Mouse (Mus musculus): ENCODE measurements around the gene Kitl. TPM values are rescaled to one million over a fixed set of nuclear protein-coding genes. Genes with fewer than 3 reads are reported as not detected.

Gene Kitl
- polyA plus RNA-seq, 1 experiment from 2014 or later: 7.2 TPM

DNA sequence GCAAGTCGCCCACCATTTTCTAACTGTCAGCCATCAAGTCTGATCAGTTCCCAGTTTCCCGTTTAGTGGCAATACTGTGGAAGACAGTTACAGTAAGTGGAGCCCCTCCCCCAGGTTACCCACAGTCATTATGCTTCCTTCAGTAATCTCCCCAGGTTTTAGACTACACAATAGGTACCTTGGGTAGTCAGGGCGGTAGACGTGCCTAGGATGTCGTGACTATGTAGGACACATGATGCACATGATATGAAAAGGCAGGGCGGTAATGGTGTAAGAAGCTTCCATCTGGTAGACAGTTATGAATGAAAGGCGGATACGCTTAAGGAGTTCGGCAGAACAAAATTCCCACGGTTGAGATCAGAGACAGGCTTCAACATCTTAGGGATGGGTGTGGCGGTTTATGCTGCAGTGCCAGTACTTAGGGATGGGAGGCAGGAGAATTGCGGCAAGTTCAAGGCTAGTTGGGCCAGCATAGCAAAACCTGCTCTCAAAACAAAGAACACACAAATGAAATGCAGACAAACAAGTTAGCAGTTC is 15.6 kb downstream of the Kitl start:
- 59% methylated on average over 12 of the region's 12 CpGs for WGBS (ENCODE audit: insufficient replicate concordance)
- peak overlapping the region; percentile 37 for H3K4me2 ChIP-seq
- no peaks in the 10 kb centered on the region for H3K9me3 ChIP-seq (replicated peaks)
- H3K27ac ChIP-seq (replicated peaks): no peak overlapping the region
- no peak overlapping the region for H3K9ac ChIP-seq
- H3K36me3 ChIP-seq (replicated peaks): no peaks in the 10 kb centered on the region
- H3K4me3 ChIP-seq (replicated peaks): no peak overlapping the region
- no peaks in the 10 kb centered on the region for H3K27me3 ChIP-seq
- H3K4me1 ChIP-seq (replicated peaks): peaks cover 10% of the 10 kb centered on the region; the same call in 1 of the 2 replicates
- ATAC-seq (ENCODE audit: insufficient read depth): no peak

DNA sequence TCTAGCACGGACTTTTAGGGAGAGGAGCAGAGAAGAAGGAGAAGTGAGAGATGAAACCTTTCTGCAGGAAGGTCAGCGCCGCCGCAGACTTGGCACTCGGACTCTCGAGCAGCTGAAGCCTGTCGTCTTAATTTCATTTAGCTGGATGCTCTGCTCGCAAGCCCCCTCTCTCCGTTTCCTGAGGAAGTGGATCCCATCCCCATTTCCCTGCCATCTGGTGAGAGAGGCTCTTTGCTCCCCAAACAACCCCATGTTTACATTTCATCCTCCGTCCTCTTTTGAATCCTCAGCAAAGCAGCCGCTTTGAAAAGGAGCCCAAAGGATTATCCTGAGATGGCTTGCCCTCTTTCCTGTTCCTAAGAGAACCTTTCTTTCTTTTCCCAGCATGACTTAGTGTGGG is 16.2 kb downstream of the Kitl start:
- no peak for ATAC-seq (ENCODE audit: insufficient read depth)

DNA sequence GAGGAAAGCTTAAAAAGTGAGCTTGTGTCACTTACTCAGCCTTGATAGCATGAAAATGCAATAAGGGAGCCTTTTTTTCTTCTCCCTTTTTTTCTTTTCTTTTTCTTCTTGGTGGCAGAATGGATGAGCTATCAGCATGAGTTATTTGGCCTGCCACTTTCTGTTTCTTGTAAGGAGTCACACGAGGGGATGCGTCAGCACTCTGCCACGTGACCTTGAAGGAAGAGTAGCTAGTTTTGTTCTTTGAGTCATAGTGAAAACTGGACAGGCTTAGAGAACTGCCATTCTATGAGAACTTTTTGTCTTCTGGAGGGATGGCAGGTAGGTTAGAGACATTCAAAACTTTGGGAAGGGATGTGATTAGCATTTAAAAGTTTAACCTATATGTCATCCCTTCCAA is 17.1 kb downstream of the Kitl start:
- Histone ChIP-seq H3K27ac (replicated peaks) (no peak overlapping the region), H3K27me3 (no peaks in the 10 kb centered on the region), H3K4me1 (replicated peaks) (peaks cover 9% of the 10 kb centered on the region; the same call in 1 of the 2 replicates), H3K9ac (no peak overlapping the region), H3K4me2 (no peak overlapping the region), H3K9me3 (replicated peaks) (no peaks in the 10 kb centered on the region), H3K4me3 (replicated peaks) (no peak overlapping the region), H3K36me3 (replicated peaks) (no peaks in the 10 kb centered on the region)
- ATAC-seq (ENCODE audit: insufficient read depth): no peak
- 46% methylated on average over 3 of the region's 3 CpGs for WGBS (ENCODE audit: insufficient replicate concordance)

More for the DNA sequence above, 16.2 kb downstream of the Kitl start:
- peak overlapping the region; percentile 37 for H3K4me2 ChIP-seq
- no peak overlapping the region for H3K4me3 ChIP-seq (replicated peaks)
- no peaks in the 10 kb centered on the region for H3K9me3 ChIP-seq (replicated peaks)
- no peaks in the 10 kb centered on the region for H3K27me3 ChIP-seq
- no peak overlapping the region for H3K9ac ChIP-seq
- WGBS (ENCODE audit: insufficient replicate concordance): 8% methylated on average over 11 of the region's 11 CpGs
- H3K27ac ChIP-seq (replicated peaks): no peak overlapping the region
- peaks cover 9% of the 10 kb centered on the region; the same call in 1 of the 2 replicates for H3K4me1 ChIP-seq (replicated peaks)
- no peaks in the 10 kb centered on the region for H3K36me3 ChIP-seq (replicated peaks)

DNA sequence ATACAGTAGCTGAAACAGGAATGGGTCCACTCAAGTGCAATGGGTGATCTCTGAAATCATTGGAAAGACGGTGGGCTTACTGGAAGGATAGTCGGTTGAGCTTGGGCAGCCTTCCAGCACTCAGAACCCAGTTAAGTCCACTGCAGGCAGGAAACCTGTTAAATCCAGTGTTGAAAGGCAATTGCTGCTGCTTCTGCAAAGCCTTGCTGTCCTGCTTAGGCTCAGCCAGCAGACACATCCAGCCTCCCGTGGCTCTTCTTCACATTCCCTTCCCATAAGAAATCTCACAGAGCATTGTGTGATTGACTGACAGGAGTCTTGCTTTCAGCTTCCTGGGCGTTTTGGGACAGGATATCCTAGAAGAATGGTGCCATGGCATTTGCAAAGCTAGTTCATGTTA is 20.6 kb downstream of the Kitl start:
- Histone ChIP-seq H3K27ac (replicated peaks) (no peak overlapping the region), H3K9me3 (replicated peaks) (no peaks in the 10 kb centered on the region), H3K36me3 (replicated peaks) (no peaks in the 10 kb centered on the region), H3K4me3 (replicated peaks) (no peak overlapping the region), H3K4me1 (replicated peaks) (peaks cover 4% of the 10 kb centered on the region; the same call in 1 of the 2 replicates), H3K9ac (no peak overlapping the region), H3K4me2 (no peak overlapping the region), H3K27me3 (no peaks in the 10 kb centered on the region)
- no peak for ATAC-seq (ENCODE audit: insufficient read depth)
- 56% methylated on average over 4 of the region's 4 CpGs for WGBS (ENCODE audit: insufficient replicate concordance)

DNA sequence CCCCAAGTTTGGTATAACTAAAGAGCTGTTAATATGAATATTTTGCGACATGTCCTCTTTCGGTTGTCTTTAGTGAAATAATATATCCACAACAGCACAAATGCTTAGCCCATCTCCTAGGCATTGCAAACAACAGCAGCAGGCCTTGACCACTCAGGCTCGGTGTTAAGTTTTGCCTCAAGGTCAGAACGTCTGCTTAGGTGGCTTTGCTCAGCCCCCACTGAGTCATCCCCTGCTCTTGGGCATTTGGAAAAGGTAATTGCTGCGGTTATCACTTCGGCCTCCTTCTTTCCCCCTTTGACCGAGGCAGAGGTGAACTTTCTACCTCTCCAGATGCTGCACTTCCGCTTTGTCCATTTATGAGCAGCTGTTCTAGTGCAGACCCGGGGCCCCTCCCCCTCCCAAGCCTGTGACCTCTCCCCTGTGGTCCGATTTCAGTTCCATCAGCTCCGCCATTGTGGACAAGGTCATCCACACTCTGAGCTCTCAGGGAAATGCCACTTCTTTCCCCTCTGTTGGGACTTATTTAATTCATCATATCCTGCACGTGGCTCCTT is 23.0 kb downstream of the Kitl start:
- Histone ChIP-seq H3K27ac (replicated peaks) (peak overlapping the region; percentile 62), H3K4me3 (replicated peaks) (no peak overlapping the region), H3K4me2 (0 out of 2 replicates have a peak overlapping the region, but pooled peaks have one; percentile 7), H3K9ac (no peak overlapping the region), H3K27me3 (no peaks in the 10 kb centered on the region), H3K9me3 (replicated peaks) (no peaks in the 10 kb centered on the region), H3K36me3 (replicated peaks) (no peaks in the 10 kb centered on the region), H3K4me1 (replicated peaks) (no peaks in the 10 kb centered on the region; the same call in 1 of the 2 replicates)
- no peak for ATAC-seq (ENCODE audit: insufficient read depth)
- WGBS (ENCODE audit: insufficient replicate concordance): 52% methylated on average over 12 of the region's 12 CpGs

DNA sequence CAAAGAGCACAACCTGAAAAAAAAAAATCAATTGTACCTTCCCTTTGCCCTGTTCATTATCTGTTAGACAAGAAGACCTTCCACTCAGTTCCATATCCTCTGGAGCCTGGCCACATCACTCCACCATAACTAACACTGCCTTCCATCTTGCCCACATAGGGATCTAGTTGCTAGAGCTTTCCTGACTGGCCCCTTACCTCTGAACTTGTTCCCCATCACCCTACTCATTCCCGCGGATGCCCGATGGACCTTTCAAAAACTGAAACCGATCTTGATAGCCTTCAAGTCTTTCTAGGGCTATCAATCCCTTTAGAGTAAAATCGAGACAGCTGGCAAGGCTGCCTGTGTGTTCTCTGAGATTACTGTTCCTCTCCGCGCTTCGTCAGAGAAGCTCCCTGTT is 23.6 kb downstream of the Kitl start:
- H3K9me3 ChIP-seq (replicated peaks): no peaks in the 10 kb centered on the region
- WGBS (ENCODE audit: insufficient replicate concordance): 70% methylated on average over 8 of the region's 8 CpGs
- peaks cover 4% of the 10 kb centered on the region; the same call in 1 of the 2 replicates for H3K4me1 ChIP-seq (replicated peaks)
- H3K27me3 ChIP-seq: no peaks in the 10 kb centered on the region
- peak overlapping the region; percentile 62 for H3K27ac ChIP-seq (replicated peaks)
- ATAC-seq (ENCODE audit: insufficient read depth): no peak
- no peak overlapping the region for H3K9ac ChIP-seq
- H3K36me3 ChIP-seq (replicated peaks): no peaks in the 10 kb centered on the region
- no peak overlapping the region for H3K4me2 ChIP-seq
- H3K4me3 ChIP-seq (replicated peaks): no peak overlapping the region

DNA sequence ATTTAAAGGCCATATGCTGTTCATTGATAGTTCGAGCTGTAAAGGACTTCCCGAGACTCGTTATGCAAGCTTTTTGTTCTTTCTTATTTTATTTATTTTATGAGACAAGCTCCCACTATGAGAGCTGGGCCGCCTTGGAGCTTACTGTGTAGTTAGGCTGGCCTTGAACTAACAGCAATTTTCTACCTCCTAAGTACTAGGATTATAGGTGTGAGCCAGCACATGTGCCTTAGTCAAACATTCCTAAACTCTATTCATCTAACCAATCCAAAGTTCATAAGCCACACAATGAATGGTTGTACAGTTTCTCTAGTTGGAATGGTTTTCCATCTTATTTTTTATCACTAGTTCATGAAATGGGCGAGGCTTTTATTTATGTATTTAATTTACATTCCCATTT is 28.3 kb downstream of the Kitl start:
- H3K27me3 ChIP-seq: no peaks in the 10 kb centered on the region
- 58% methylated on average over 5 of the region's 5 CpGs for WGBS (ENCODE audit: insufficient replicate concordance)
- no peak for ATAC-seq (ENCODE audit: insufficient read depth)
- no peaks in the 10 kb centered on the region for H3K36me3 ChIP-seq (replicated peaks)
- peaks cover 4% of the 10 kb centered on the region; the same call in 1 of the 2 replicates for H3K4me1 ChIP-seq (replicated peaks)
- no peaks in the 10 kb centered on the region for H3K9me3 ChIP-seq (replicated peaks)
- H3K9ac ChIP-seq: no peak overlapping the region
- no peak overlapping the region for H3K4me2 ChIP-seq
- no peak overlapping the region for H3K4me3 ChIP-seq (replicated peaks)
- no peak overlapping the region for H3K27ac ChIP-seq (replicated peaks)

DNA sequence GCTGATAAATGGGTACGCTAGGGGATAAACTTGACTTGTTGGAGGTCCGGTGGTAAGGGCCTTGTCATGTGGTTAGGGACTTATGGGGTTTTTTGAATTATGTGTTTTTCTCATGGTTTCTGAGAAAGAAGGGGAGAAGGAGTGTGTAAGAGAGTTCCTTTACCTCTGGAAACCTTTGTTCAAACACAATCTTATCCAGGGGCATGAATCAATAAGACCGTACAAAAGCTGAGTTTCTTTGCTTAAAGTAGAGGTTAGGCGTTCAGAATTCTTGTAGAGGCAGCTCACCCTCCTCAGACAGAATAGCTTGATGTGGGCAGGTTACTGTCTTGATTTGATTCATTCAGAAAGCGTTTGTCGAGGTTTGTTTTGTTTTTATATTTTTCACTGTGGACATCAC is 28.7 kb downstream of the Kitl start:
- Histone ChIP-seq H3K36me3 (replicated peaks) (no peaks in the 10 kb centered on the region), H3K9me3 (replicated peaks) (no peaks in the 10 kb centered on the region), H3K9ac (no peak overlapping the region), H3K4me2 (no peak overlapping the region), H3K4me3 (replicated peaks) (no peak overlapping the region), H3K27ac (replicated peaks) (no peak overlapping the region), H3K4me1 (replicated peaks) (peaks cover 4% of the 10 kb centered on the region; the same call in 1 of the 2 replicates), H3K27me3 (no peaks in the 10 kb centered on the region)
- 64% methylated on average over 6 of the region's 6 CpGs for WGBS (ENCODE audit: insufficient replicate concordance)
- ATAC-seq (ENCODE audit: insufficient read depth): no peak

DNA sequence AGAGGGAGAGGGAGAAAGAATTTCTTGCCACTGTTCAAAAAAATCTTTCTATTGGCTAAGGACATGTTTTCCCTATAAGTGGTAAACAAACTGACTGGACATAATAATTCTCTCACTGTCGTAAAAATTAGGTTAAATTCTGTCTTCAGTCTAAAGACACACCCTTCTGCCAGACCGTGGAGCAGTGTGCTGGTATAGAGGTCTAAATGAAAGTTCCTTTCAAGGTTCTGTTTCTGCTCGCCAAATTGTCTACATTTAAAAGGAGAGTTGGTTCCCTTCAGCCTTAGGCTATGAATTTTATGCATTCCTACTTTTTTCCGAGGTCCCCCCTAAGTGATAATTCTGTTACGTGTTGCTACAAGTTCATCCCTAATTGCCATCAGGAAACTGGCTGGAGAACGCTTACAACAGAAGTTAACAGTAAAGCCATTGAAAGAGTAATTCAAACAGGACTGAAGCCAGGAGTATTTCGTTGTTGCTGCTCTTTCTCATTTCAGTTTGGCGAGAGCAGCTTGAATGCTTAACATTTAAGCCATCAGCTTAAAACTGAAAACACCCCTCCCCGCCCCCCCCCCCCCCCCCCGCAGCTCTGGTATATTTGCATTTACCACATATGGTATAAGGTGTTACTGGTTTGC is 35.8 kb downstream of the Kitl start:
- Histone ChIP-seq H3K4me1 (replicated peaks) (no peaks in the 10 kb centered on the region), H3K36me3 (replicated peaks) (0 out of 2 replicates have a peak, but pooled peaks cover 6% of the 10 kb centered on the region), H3K4me3 (replicated peaks) (no peak overlapping the region), H3K4me2 (no peak overlapping the region), H3K9ac (no peak overlapping the region), H3K9me3 (replicated peaks) (no peaks in the 10 kb centered on the region), H3K27ac (replicated peaks) (no peak overlapping the region), H3K27me3 (no peaks in the 10 kb centered on the region)
- 55% methylated on average over 10 of the region's 10 CpGs for WGBS (ENCODE audit: insufficient replicate concordance)
- no peak for ATAC-seq (ENCODE audit: insufficient read depth)

DNA sequence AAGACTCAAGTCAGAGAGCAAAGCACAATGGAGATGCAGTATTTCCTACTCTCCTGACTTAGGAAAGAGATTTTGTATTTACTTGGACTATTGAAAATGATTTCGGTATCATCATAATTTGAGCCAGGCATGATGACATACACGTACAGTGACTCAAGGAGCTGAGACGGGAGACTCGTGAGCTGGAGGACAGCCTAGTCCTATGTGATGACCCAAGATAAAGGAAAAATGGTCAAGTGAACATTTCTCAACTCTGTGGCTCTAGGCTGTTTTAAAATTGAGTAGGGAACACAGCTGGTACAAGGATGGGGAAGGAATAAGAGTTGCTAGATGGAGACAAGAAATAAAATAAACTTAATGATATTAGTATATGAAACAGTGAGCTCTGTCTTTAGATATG is 37.0 kb downstream of the Kitl start:
- H3K36me3 ChIP-seq (replicated peaks): 0 out of 2 replicates have a peak, but pooled peaks cover 6% of the 10 kb centered on the region
- 59% methylated on average over 4 of the region's 4 CpGs for WGBS (ENCODE audit: insufficient replicate concordance)
- H3K4me1 ChIP-seq (replicated peaks): no peaks in the 10 kb centered on the region
- H3K4me2 ChIP-seq: no peak overlapping the region
- no peak overlapping the region for H3K4me3 ChIP-seq (replicated peaks)
- H3K9ac ChIP-seq: no peak overlapping the region
- no peaks in the 10 kb centered on the region for H3K27me3 ChIP-seq
- H3K27ac ChIP-seq (replicated peaks): no peak overlapping the region
- ATAC-seq (ENCODE audit: insufficient read depth): no peak
- H3K9me3 ChIP-seq (replicated peaks): no peaks in the 10 kb centered on the region

DNA sequence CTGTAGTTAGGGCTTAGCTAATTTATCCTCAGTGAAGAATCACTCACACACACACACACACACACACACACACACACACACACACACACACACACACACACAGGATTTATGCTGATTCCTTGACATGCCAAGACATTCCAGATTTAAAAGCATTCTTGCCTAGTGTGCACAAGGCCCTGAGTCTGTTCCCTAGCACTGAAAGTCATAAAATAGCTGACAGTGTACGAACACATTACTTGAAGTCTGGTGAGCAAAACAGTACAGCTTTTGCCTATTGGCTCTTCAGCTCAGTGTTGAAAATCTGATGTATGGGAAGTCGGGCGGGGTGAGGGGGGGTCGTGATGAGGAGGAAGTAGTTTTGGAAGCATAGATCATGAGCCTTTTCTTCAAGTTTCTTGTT is 37.5 kb downstream of the Kitl start:
- Histone ChIP-seq H3K4me2 (no peak overlapping the region), H3K27ac (replicated peaks) (no peak overlapping the region), H3K9ac (no peak overlapping the region), H3K36me3 (replicated peaks) (0 out of 2 replicates have a peak, but pooled peaks cover 6% of the 10 kb centered on the region), H3K27me3 (no peaks in the 10 kb centered on the region), H3K4me3 (replicated peaks) (no peak overlapping the region), H3K4me1 (replicated peaks) (no peaks in the 10 kb centered on the region), H3K9me3 (replicated peaks) (no peaks in the 10 kb centered on the region)
- no peak for ATAC-seq (ENCODE audit: insufficient read depth)
- 54% methylated on average over 4 of the region's 4 CpGs for WGBS (ENCODE audit: insufficient replicate concordance)
